Mouse (Mus musculus) spleen, postnatal 14 days (tissue): ENCODE results near the gene Acyp2.
"Not testable (repeated sequence)": the region's sequence is repeated elsewhere in the genome, so short reads cannot be mapped to it uniquely, and the experiment has no call there.

Experiments used
- DNase-seq, 2 experiments: peaks; one replicate each; pipeline ENCODE4 v3.0.0; 2021 to 2022; ENCODE audit warnings: low spot score in 2 of 2

Gene Acyp2

DNA sequence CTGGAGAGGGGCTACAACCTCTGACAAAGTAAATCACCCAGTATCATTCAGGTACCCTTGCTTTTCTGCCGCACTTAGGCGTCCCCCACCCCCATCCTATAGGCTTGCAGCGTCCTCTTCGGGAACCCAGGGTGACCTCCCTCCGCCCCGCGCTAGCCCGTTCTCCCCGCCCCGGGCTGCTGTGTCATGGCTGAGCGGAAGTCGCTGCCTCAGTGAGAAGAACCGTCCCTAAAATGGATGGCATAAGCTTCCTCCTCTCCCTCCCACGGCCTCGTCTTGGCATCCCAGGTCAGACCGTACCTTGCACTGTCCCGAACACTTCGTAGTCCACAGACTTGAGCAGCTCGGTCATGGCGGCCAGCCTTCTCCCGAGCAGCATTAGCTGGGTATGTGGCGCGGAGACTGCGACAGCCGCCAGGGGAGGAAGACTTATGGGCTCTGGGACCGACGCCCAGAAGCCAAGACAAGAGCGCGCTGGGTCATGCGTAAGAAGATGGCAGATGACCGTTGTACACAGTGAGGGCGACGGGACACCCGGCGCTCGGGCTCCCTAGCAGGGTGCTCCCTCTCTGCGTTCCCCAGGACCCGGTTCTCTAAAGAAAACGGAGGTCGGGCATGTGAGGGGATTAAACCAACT is at the start of gene Acyp2:
TSS of gene Acyp2 (minus strand) at position 587 of the 637 bp plus-strand sequence.
- peak; percentile 73 to 76 for DNase-seq

DNA sequence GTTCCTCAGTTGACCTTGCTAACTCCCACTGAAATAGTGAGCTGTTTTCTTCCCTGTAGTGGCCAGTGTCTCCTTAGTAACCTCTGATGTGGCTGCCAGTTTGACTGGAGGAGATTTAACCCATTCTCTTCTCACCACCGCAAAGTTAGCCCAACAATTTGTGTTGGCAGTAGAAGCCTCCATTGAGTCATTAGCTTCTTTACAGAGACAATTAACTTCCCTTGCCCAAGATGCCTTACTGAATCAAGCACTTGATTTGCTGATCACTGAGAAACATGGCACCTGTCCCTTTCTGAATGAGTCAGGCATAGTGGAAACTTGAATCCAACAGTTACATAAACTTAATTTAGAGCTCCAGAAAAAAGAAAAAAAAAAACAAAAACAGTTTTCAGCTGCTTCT is 40.0 kb upstream of the Acyp2 start:
- DNase-seq = no peak

DNA sequence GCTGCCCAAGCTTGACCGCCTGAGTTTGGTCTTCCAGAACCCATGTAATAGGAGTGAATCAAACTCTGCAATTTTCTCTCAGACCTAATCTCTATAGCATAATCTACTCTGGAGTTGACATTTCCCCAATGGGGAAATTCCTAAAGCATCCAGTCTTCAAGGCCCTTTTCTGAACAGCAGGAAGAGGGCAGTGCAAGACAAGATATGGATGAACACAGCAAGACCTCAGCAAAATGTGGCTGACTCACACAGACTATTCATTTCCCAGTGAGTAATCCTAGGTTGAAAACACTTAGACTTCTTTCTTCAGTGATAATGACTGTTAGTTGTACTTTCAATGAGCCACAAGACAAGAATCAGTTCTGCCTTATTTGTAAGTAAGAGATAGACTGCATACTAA is 26.7 kb upstream of the Acyp2 start:
- DNase-seq = no peak

DNA sequence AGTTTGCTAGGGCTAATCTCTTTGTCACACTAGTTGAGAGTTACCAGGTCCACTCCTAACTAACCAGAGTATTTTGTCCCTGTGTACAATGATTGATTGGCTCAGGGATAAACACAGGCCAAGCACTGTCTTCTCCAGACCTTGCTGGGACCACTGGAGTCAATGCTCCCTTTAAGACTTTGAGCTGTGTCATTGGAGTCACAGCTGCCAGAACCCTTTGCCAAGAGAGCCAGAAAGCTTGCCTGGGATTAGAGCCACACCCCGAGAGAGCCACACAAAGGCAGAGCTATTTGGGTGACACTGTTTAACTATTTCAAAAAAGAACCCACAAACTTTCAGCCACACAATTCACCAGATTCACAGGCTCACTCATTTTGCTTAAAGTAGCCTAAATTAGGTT is 23.3 kb upstream of the Acyp2 start:
- no peak for DNase-seq

DNA sequence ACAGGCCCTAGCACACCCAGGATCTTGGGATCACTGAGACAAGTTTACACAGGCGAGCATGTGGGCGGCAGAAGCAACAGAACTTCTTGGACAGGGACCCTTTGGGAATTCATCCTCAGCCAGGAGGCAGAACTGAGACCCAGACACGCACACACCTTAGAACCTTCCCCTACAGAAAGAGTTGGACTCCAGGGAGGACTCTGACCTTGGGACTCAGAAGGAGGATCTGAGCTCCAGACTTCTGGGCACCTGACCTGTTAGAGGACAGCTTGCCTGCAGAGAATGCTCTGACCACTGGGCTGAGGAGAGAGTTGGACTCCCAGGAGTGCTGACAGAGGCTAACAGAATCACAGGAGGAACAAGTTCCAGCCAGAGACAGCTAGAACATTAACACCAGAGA is 13.6 kb upstream of the Acyp2 start:
- no peak for DNase-seq

DNA sequence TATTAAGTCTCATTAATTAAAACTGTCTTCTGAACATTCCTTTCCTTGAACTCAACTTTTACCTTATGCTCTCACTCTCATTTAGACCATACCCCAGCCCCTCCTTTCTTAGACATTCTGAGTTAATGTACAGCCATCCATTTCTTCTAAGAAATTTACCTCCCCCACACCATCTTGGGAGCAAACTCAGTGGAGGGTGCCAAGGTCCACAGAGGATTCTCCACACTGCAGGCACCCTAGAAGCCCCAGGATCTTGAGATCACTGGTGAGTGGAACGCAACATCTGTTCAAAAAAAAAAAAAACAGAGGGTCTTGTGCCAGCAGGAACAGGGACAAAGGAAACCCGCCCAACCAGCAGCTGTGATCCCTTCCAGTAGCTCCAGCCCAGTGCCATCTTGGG is 13.2 kb upstream of the Acyp2 start:
- no peak for DNase-seq

DNA sequence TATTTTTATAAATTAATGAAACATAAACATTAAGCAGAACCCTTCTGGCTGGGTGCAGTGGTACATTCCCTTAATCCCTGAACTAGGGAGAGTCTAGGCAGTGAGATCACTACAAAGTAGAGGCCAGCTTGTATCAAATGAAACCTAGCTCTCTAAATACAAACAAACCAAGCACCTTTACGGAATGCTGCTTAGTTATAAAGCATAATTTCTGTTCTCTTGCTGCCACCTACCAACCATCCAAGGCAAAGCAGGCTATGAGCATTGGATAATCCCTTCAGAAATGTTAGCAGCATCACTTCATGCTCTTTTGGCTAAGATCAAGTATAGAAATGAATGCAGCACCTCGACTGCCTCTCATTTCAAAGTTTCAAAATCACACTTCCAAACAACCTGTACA is 7.7 kb upstream of the Acyp2 start:
- DNase-seq = no peak

DNA sequence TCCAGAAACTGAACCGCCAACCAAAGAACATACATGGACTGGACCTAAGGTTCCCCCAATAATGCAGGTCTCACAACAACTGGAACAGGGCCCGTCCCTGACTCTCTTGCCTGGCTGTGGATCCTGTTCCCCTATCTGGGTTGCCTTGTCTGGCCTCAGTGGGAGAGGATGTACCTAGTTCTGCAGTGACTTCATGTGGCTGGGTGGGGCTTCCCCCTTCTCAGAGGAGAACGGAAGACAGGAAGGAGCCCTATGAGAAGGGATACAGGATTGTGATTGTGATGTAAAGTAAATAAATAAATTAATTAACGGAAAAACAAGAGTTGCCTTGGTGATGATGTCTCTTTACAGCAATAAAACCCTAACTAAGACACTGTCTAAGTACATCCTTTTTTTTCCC is 6.7 kb upstream of the Acyp2 start:
- no peak for DNase-seq

DNA sequence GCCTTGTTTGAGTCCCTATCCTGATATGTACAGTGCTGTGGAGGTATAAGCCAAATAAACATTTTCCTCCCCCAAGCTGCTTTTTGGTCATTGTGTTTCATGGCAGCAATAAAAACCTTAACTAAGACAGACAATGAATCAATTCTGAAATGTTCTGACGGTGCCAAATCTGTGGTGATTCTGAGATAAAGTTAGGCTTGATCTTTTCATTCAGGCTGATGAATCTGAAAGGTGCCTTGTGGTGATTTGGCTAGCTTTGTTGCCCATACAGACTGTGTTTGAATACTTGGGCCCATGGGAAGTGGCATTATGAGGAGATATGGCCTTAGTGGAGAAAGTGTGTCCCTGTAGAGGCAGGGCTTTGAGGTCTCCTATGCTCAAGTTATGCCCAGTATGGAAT is 1.0 kb upstream of the Acyp2 start:
- DNase-seq = no peak

DNA sequence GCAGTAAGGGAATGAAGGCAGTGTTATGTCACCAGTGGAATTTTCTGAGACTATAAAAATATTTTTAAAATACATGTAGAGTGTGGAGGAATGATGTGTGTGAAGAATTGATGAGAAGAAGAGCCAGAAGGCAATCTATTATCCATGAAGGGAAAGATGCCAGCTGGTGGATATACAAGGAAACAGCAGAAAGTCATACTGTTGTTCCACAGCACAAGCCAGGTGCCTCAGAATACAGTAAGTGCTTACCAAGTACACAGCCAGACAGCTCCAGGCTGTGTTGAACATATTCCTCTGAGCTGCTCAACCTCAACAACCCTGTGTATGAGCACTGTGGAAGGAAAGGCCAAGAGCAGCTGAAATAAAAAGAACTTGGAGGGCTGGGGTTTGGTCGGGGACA is 13.7 kb downstream of the Acyp2 start:
- DNase-seq = no peak

DNA sequence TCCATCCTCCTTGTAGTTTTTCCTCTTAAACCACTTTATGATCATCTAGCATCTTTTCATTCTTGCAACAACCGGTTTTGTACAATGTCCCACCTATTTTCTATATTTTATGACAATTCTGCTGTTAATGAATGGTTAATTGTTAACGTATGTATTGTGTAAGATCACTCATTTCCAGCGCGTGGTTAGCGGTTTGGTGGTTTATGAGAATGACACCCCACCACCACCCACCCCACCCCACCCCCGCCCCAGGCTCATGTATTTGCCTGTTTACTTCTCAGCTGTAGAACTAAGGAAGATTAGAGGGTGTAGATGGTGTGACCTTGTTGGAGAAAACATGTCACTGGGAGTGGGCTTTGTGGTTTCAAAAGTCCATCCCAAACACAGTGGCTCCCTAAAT is 18.9 kb downstream of the Acyp2 start:
- no peak for DNase-seq

DNA sequence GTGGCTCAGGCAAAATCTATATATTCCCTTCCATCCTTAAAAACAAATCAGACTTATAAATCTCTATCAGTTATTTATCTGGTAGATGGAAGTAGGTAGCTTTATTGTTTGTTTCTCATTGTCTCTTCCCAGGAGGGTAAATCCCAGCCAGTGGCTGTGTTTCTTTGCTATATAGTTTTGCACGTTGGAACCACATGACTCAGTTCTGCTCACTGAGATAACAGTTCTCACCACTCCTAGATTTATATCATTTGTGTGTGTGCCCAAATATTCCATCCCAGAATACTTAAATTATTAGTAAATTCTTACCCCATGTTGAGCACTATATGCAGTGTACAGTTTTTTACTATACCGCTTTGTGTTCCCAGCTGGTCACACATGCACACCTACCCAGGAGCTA is 26.2 kb downstream of the Acyp2 start:
- no peak for DNase-seq

DNA sequence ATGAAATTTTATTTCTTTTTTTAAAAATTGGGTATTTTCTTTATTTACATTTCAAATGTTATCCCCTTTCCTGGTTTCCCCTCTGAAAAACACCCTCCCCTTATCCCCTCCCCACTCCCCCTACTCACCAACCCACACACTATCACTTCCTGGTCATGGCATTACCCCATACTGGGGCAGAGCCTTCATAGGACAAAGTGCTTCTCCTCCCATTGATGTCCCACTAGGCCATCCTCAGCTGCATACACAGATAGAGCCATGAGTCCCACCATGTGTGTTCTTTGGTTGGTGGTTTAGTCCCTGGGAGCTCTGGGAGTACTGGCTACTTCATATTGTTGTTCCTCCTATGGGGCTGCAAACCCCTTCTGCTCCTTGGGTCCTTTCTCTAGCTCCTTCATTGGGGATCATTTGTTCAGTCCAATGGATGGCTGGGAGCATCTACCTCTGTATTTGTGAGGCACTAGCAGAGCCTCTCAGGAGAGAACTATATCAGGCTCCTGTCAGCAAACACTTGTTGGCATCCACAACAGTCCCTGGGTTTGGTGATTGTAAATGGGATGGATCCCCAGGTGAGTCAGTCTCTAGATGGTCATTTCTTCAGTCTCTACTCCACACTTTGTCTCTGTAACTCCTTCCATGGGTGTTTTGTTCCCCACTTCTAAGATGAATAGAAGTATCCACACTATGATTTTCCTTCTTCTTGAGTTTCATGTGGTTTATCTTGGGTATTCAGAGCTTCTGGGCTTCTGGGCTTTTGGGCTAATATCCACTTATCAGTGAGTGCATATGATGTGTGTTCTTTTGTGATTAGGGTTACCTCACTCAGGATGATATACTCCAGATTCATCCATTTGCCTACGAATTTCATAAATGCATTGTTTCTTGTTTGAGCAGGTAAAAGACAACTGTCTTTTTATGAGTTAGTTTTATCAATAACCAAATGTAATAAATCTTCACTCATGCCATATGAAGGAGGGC is 27.7 kb downstream of the Acyp2 start:
- DNase-seq = not testable (repeated sequence)

DNA sequence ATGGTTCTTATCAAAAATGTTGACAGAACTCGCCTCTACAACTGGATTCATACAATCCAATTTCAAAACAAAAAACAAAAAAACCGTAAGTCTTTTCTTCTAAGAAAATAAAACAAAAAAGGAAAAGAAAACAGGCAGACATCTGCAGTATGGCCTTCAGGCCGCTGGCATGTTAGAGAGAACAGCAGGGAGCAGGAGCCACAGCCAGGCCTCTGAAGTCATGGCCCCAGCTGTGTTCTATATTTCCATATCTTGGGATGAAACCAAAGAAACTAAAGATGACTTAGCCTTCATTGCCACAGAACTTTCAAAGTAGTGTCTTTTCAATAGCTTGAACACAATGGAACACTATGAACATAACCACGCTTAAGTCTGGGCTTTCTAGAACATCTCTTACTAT is 31.2 kb downstream of the Acyp2 start:
- no peak for DNase-seq

DNA sequence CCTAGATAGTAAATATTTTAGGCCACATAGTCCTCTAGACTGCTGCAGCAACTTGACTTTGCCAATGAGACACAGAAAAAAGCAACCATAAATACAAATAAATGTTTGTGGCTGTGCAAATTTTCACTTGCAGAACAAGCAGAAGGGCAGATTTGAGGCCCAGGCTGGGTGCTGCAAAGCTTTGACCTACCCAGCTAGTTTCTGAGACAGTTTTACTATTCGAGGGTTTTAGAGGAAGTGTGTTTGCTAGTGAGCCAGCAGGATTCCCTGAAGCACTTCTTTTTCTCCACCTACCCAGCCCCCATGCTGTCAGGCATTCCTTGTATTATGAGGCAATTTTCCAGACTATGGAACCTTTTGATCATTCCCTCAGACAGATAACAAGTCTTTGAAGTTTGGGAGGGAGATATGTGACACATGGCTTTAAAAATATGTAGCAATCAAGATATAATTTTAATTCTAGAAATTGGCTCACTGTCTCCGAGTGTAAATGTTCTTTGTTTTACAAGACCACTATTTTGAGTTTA is 31.8 kb downstream of the Acyp2 start:
- no peak for DNase-seq

DNA sequence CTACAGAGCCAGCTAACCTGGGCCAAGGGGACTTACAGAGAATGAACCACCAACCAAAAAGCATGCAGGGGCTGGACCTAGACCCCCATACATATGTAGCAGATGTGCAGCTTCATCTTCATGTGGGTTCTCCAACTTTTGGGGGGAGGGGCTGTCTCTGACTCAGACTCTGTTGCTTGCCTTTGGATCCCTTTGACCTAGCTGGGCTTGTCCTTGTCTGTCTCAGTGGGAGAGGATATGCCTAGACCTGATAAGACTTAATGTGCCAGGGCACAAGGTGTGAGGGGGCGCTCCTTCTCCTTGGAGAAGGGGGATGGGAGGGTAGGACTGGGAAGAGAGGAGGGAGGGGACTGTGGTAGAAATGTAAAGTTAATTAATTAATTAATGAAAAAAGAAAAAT is 33.4 kb downstream of the Acyp2 start:
- DNase-seq = no peak

DNA sequence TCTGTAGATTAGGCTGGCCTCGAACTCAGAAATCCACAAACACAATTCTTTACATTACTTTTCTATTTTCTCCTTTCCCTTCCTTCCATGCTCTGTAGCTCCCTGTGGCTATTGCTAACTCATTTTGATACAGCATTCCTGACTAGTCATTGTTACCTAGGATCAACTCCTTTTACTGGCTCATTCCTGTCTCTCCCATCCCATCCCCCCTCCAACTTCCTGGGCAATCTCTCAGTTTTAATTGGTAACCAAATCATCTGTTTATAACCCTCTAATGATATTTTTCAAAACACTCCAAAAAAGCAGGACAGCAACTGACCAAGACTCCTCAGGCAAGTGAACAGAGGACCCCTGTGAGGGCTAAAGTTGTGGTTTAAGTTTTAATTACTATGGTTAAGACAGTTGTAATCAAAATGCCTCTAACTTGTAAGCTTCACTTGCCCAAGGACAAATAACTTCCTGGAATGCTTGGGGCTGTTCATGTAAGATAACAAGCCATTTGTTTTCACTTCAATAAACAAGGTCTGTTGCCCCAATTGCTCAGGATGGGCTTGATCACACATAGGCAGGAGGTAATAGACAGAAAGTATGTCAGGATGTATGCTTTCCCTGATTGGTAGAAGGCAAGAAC is 35.4 kb downstream of the Acyp2 start:
- DNase-seq = no peak

DNA sequence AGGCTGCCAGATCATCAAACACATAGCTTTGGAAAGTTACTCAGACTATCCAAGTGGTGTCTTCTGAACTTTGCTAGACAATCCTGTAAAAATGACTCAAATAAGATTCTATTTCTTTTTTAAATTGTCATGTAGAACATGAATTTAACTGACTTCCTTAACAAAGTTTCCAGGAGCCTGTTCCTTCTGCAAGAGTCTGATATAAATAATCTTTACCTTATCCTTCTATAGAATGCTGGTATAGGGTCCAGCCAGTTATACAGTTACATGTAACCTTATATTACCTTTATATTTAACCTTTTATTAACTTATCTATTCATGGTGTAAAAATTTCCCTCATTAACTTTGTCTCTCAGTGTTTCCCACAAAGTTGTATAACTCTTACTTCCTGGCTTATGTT is 36.7 kb downstream of the Acyp2 start:
- DNase-seq = no peak

DNA sequence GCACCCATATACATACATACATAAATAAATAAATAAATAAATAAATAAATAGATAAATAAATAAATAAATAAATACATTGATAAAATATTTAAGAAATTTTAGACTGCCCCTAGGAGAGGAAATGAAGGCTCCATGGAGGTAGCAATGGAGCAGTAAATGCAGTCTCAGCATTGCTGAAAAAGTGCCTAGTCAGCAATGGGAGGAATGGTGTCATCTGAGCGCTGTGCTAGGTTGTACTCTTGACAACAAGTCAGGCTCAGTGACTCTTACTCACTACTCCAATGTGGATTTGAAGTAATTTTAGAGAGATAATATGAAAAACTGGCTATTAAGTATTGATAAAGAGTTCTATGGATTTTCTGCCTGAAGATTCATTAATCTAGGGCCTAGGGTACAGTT is 40.1 kb downstream of the Acyp2 start:
- DNase-seq = no peak

DNA sequence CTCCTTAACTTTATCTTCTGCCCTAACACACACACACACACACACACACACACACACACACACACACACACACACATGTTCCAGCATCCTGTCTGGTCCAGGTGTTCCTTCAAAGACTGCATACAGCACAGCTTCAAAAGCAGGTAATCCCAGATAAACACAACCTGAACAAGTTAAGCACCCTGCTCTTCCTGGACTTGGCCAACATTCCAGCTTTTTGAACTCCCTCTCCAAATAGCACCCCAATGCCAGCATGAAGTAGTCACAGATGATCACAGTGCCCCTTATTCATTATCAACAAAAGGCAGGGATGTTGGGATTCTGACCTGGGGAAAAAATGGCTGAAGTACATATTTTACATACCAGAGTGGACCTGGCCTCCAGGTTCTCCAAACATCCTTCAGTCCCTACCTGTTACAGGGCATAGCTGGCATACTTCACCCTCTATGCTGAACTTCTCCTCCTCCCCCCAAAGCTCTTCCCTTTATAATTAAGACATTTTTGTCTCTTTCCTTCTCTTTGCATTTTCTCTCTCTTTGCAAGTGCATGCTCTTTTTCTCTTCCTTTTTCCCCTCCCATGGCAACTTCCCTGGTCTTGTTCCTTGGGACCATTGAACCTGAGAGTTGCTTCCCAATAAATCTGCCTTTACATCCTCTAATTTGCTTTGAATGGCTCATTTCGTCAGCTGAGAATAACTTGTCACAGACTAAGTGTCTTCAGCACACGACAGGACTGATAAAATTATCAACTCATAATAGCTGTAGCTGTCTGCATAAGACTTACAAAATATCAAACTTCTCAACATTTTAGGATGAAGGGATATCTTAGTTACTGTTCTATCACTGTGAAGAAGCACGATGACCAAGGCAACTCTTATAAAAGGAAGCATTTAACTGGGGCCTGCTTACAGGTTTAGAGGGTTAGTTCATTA is 41.5 kb downstream of the Acyp2 start:
- DNase-seq = no peak

DNA sequence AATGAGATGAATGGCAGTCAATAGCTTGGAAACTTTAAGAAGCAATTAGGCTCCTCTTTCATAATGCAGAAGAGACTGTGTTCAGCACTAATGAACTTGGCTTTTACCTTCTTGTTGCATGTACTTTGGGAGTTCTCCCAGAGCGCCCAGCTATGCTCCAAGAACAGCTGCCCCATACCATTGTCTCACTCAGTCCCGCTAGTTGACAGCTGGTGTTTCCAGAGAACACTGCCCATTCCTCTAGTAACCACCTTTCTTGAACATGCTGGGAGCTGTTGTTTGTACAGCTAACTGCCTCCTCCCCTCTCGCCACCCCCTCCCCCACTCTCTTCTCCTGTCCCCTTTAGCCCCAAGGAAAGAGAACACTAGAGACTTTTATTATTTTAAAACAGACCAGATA is 52.1 kb downstream of the Acyp2 start:
- DNase-seq = no peak
